Mouse (Mus musculus): ENCODE data around the gene Fam131c.

GRCm38 (mm10) chr4:141391293-141391692, 23.3 kb downstream of the Fam131c start:
- no peak for TF ChIP-seq CTCF (conservative IDR thresholded peaks at IDR 0.05 in 1 of 2, IDR thresholded peaks at IDR 0.05 in 1 of 2; ENCODE audit: low read depth in 2 of 2, low read length in 2 of 2)
- no peak for TF ChIP-seq MXI1 (IDR thresholded peaks at IDR 0.05; ENCODE audit: low read depth, low read length)
- TF ChIP-seq ZNF384 (IDR thresholded peaks at IDR 0.05; ENCODE audit: low read depth, low read length) = no peak
- no peak for TF ChIP-seq RAD21 (IDR thresholded peaks at IDR 0.05; ENCODE audit: low read depth, low read length)
- TF ChIP-seq JUND (conservative IDR thresholded peaks at IDR 0.05; ENCODE audit: low read depth, low read length) = no peak
- TF ChIP-seq MAX (IDR thresholded peaks at IDR 0.05; ENCODE audit: low read length) = no peak
- TF ChIP-seq POLR2A (IDR thresholded peaks at IDR 0.05; ENCODE audit: low read depth, low read length) = no peak
- TF ChIP-seq POLR2AphosphoS2 (IDR thresholded peaks at IDR 0.05; ENCODE audit: low read depth, low read length) = no peak
- no peak for TF ChIP-seq ELF1 (IDR thresholded peaks at IDR 0.05; ENCODE audit: low read depth, low read length)
- no peak for TF ChIP-seq CHD2 (IDR thresholded peaks at IDR 0.05; ENCODE audit: low read length)
- no peak for TF ChIP-seq TCF12 (IDR thresholded peaks at IDR 0.05; ENCODE audit: low read depth, low read length)

Data from CH12.LX (cell line).